Mouse (Mus musculus) regulatory T cell (primary cell): ENCODE data around the gene Gja3.
"Not testable (repeated sequence)": the region's sequence is repeated elsewhere in the genome, so short reads cannot be mapped to it uniquely, and the experiment has no call there.

Experiments
- in situ Hi-C: fragments of 300-600 bp; cut with MboI, MseI; formaldehyde crosslinking; loops from one replicate; pipeline ENCODE4 v1.15.1; 2025; ENCODE audit warnings: high pct_unique_total_duplicates

Gja3 gene

GRCm38 (mm10) chr14:57057563-57058321 is at the start of gene Gja3:
TSS of gene Gja3 (minus strand) at chr14:57058100.
- in situ Hi-C loops, result no loop called here

GRCm38 (mm10) chr14:57107091-57107490 is 49.2 kb upstream of the Gja3 start:
- in situ Hi-C loops, result loop anchor here (25.0 kb wide), 1 partner anchor 255 kb away; no protein-coding TSS in a partner anchor

GRCm38 (mm10) chr14:57105721-57106120 is 47.8 kb upstream of the Gja3 start:
- in situ Hi-C loops, result loop anchor here (25.0 kb wide), 1 partner anchor 257 kb away; no protein-coding TSS in a partner anchor

- in situ Hi-C loops, result loop anchor here (25.0 kb wide), 1 partner anchor 257 kb away; no protein-coding TSS in a partner anchor
Observed at GRCm38 (mm10) chr14:57105111-57105510, 47.2 kb upstream of the Gja3 start.

- in situ Hi-C loops, result loop anchor here (25.0 kb wide), 1 partner anchor 258 kb away; no protein-coding TSS in a partner anchor
Observed at GRCm38 (mm10) chr14:57104106-57105023, 46.5 kb upstream of the Gja3 start, which contains the start of gene Gjb2. TSS of gene Gjb2 (minus strand) at chr14:57104702.

GRCm38 (mm10) chr14:57103711-57104105 is 45.8 kb upstream of the Gja3 start:
- in situ Hi-C loops, result loop anchor here (25.0 kb wide), 1 partner anchor 259 kb away; no protein-coding TSS in a partner anchor

- in situ Hi-C loops, result loop anchor here (25.0 kb wide), 1 partner anchor 259 kb away; no protein-coding TSS in a partner anchor
Observed at GRCm38 (mm10) chr14:57103121-57103520, 45.2 kb upstream of the Gja3 start.

- in situ Hi-C loops, result loop anchor here (25.0 kb wide), 1 partner anchor 261 kb away; no protein-coding TSS in a partner anchor
Observed at GRCm38 (mm10) chr14:57101623-57102022, 43.7 kb upstream of the Gja3 start.

GRCm38 (mm10) chr14:57095855-57096254 is 38.0 kb upstream of the Gja3 start:
- in situ Hi-C loops, result no loop called here

- in situ Hi-C loops, result no loop called here
Observed at GRCm38 (mm10) chr14:57093029-57093428, 35.1 kb upstream of the Gja3 start.

- in situ Hi-C loops, result no loop called here
Observed at GRCm38 (mm10) chr14:57090001-57090400, 32.1 kb upstream of the Gja3 start.

- in situ Hi-C loops, result no loop called here
Observed at GRCm38 (mm10) chr14:57089107-57089506, 31.2 kb upstream of the Gja3 start.

- in situ Hi-C loops, result no loop called here
Observed at GRCm38 (mm10) chr14:57084180-57084668, 26.3 kb upstream of the Gja3 start.

- in situ Hi-C loops, result no loop called here
Observed at GRCm38 (mm10) chr14:57082863-57083262, 25.0 kb upstream of the Gja3 start.

- in situ Hi-C loops, result no loop called here
Observed at GRCm38 (mm10) chr14:57075537-57075936, 17.6 kb upstream of the Gja3 start.

GRCm38 (mm10) chr14:57069906-57070305 is 12.0 kb upstream of the Gja3 start:
- in situ Hi-C loops, result not testable (repeated sequence)

- in situ Hi-C loops, result no loop called here
Observed at GRCm38 (mm10) chr14:57066053-57066452, 8.2 kb upstream of the Gja3 start.

GRCm38 (mm10) chr14:57060052-57060451 is 2.2 kb upstream of the Gja3 start:
- in situ Hi-C loops, result loop anchor here (5.0 kb wide), 1 partner anchor 78 kb away; no protein-coding TSS in a partner anchor

GRCm38 (mm10) chr14:57057204-57057562 is 717 bp downstream of the Gja3 start:
- in situ Hi-C loops, result no loop called here

- in situ Hi-C loops, result no loop called here
Observed at GRCm38 (mm10) chr14:57052713-57053112, 5.2 kb downstream of the Gja3 start.

GRCm38 (mm10) chr14:57043863-57044262 is 14.0 kb downstream of the Gja3 start:
- in situ Hi-C loops, result no loop called here

- in situ Hi-C loops, result no loop called here
Observed at GRCm38 (mm10) chr14:57041439-57041838, 16.5 kb downstream of the Gja3 start.
